Mouse (Mus musculus) regulatory T cell (primary cell): ENCODE results near the gene Lce1f.
"Not testable (repeated sequence)": the region's sequence is repeated elsewhere in the genome, so short reads cannot be mapped to it uniquely, and the experiment has no call there.

ENCODE experiments used
- in situ Hi-C: fragments of 300-600 bp; cut with MboI, MseI; formaldehyde crosslinking; loops from one replicate; pipeline ENCODE4 v1.15.1; 2025; ENCODE audit warnings: high pct_unique_total_duplicates

The Lce1f gene

DNA sequence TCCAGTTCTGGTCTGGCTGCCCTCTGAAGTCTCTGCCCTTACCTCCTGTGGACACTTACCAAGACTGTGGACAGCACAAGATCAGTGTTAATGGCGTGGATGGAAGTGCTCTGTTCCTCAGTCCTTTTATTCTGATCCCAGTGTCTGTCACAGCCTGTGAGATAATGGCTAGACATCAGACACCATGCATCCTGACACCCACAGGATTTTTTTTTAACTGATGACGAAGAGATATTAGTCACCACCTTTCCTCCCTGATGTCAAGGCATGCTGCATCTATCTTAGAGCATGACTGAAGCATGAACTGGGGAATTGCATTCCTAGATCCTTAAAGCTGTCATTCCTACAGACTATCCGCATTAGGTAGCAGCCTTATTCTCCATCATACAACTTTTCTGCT, at the start of gene Lce1f:
Lce1f (minus strand) TSS at position 101 of the 400 bp plus-strand sequence.
- in situ Hi-C loops = no loop called here

DNA sequence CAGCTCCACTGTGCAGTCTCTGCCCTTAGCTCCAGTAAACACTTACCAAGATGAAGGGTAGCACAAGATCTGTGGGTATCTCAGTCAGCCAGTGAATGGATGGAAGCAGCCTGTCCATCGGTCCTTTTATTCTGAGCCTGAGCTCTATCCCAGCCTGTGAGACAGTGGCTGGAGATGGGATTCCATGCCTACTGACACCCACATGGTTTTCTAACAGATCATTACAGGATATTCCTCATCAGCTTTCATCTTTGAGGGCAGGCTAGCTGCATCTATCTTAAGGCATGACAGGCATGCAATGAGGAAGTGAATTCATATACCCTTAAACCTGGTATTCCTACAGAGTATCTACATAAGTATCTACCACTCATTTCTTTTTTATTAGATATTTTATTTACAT, 44.8 kb upstream of the Lce1f start, which contains the start of gene Lce1h:
Lce1h (minus strand) TSS at position 101 of the 400 bp plus-strand sequence.
- in situ Hi-C loops = no loop called here

DNA sequence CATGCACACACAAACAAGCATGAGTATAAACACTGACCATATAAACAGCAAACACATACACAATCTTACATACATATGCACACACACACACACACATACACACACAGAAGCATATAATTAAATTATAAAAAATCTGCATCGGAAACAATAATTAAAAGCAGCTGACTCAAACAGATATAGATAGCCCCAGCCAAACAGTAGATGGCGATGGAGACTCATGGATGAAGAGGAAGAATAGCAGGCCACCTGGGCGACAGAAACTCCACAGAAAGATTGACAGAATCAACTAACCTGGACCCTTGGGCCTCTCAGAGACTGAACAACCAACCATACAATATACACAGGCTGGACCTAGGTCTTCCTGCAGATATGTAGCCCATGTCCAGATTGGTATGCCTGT, 33.0 kb upstream of the Lce1f start:
- in situ Hi-C loops = no loop called here

DNA sequence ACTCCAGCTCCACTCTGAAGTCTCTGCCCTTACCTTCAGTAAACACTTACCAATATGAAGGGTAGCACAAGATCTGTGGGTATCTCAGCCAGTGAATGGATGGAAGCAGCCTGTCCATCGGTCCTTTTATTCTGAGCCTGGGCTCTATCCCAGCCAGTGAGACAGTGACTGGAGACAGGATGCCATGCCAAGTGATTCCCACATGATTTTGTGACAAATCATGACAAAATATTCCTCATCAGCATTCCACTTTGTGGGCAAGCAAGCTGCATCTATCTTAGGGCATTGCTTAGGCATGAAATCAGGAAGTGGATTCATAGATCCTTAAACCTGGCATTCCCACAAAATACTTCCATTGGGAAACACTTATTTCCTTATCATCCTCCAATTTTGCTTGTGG, 32.1 kb upstream of the Lce1f start, which contains the start of gene Lce1g:
Lce1g (minus strand) TSS at position 101 of the 400 bp plus-strand sequence.
- in situ Hi-C loops = no loop called here

DNA sequence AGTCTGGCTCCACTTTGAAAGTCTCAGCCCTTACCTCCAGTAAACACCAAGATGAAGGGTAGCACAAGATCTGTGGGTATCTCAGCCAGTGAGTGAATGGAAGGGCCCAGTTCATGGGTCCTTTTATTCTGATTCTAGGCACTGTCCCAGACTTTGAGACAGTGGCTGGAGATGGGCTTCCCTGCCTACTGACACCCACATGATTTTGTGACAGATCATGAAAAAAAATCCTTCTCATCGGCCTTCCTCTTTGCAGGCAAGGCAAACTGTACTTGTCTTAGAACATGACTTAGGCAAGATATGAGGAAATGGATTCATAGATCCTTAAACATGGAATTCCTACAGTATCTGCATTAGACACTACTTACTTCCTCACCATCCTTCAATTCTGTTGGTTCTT, 18.8 kb upstream of the Lce1f start, which contains the start of gene Gm38119:
Gm38119 (minus strand) TSS at position 101 of the 400 bp plus-strand sequence.
- in situ Hi-C loops = no loop called here

DNA sequence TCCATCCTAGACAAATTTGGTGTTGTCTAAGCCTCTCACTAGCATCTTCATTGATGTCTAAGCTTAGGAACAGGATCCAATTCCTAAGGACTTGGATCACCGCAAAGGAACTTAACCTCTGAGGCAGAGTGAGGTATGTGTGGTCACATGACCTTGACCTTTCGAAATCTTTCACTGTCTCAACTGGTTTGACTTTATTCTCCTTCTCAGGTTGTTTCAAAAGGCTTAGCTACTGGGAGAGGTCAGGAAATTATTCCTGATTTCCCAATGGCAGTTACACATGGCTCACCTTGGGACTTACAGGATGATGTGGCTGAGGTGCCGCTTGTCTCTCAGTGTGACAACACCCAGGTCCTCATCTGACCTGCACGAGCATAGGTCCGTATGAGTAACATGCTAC, 2.5 kb upstream of the Lce1f start:
- in situ Hi-C loops = no loop called here

DNA sequence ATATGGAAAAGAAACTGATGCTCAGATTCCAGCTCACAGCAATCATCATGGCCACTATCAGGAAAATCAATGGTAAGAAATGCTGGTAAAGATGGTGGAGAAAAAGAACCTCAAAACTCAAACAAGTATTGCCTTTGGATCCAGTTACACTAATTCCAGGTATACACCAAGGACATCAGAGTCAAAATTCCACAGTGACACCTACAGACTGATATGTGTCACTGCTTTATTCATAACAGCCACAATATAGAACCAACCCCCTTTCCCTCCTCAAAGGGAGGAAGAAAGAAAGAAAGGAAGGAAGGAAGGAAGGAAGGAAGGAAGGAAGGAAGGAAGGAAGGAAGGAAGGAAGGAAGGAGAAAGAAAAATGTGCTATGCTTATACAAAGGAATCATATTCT, 5.0 kb downstream of the Lce1f start:
- in situ Hi-C loops = no loop called here

DNA sequence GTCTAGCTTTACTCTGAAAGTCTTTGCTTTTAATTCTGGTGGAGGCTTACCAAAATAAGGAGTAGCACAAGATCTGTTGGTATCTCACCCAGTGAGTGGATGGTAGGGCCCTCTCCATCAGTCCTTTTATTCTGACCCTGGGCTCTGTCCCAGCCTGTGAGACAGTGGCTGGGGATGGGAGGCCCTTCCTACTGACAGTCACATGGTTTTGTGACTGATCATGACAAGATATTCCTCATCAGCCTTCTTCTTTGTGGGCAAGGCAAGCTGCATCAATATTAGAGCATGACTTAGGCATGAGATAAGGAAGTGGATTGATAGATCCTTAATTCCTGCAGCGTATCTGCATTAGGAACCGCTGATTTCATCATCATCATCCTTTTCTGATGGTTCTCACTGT, 11.2 kb downstream of the Lce1f start, which contains the start of gene Lce1e:
Lce1e (minus strand) TSS at position 101 of the 400 bp plus-strand sequence.
- in situ Hi-C loops = no loop called here

DNA sequence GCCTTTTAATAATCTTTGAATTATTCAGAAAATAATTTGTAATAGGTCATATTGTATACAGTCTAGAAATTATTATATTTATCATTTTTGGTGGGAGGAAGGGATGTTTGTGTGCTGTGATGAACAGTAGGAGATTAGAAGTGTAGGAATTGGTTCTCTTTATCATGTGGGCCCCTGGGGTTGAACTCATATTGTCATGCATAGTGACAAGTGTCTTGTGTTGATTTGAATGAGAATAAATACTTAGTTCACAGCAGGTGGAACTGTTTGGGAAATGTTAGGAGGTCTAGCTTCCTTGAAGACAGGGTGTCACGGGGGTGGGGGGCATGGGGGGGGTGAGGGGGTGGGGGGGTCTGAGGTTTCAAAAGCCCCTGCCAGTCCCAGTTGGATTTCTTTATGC, 25.5 kb downstream of the Lce1f start:
- in situ Hi-C loops = no loop called here

DNA sequence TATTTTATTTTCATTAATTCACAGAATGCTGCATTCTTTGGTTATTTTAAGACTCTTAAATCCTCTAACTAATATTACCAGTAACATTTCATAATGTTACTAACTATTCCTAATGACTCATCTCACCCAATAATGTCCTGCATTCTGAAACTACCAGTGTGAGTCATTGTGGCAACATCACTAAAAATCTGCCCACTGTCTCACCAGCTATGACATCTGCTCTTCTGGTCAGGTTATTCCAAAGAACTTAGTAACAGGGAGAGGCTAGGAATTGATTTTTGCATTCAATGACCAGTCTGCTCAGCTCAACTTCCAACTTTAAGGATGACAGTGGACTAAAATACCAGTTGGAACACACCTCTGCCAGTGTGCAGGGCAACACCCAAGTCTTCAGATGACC, 28.5 kb downstream of the Lce1f start:
- in situ Hi-C loops = no loop called here

DNA sequence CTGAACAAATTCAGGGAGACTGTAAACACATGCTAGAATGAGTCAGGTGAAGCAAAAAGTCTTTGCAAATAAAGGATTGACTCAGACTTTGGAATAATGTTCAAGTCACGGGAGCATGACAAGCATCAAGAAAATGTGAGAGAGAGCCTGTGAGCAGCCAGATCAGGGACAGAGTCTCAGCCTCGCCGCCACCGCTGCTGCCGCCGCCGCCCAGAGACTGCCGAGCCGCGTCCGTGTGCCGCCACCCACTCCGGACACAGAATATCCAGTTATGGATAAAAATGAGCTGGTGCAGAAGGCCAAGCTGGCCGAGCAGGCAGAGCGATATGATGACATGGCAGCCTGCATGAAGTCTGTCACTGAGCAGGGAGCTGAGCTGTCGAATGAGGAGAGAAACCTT, 31.0 kb downstream of the Lce1f start:
- in situ Hi-C loops = not testable (repeated sequence)

DNA sequence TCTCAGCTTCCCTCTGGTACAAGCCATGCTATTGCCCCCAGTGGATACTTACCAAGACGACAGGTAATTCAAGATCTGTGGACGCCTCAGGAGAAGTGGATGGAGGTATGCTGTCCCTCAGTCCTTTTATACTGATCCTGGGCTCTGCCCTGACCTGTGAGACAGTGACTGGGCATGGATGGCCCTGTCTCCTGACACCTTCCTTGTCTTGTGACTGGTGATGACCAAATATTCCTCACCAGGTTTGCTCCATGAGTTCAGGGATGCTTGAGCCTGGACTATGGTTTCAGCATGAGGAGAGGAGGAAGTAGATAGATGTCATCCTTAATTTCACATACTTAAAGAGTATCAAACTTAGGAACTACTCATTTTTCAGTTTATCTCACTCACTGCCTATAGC, 33.0 kb downstream of the Lce1f start, which contains the start of gene Lce1d:
Lce1d (minus strand) TSS at position 101 of the 400 bp plus-strand sequence.
- in situ Hi-C loops = no loop called here

DNA sequence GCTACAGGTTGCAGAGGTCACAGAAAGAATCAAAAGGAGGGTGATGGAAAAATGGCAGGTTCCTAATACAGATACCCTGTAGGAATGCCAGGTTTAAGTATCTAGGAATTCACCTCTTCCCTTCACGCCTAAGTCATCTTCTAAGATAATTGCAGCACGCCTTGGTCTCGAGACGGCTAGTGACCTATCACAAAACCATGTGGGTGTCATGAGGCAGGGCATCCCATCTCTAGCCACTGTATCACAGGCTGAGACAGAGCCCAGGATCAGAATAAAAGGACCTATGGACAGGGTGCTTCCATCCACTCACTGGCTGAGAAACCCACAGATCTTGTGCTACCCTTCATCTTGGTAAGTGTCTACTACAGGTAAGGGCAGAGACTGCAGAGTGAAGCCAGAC, 41.2 kb downstream of the Lce1f start, which contains the start of gene Lce1c:
Lce1c (plus strand) TSS at position 301 of the 400 bp plus-strand sequence.
- in situ Hi-C loops = no loop called here

DNA sequence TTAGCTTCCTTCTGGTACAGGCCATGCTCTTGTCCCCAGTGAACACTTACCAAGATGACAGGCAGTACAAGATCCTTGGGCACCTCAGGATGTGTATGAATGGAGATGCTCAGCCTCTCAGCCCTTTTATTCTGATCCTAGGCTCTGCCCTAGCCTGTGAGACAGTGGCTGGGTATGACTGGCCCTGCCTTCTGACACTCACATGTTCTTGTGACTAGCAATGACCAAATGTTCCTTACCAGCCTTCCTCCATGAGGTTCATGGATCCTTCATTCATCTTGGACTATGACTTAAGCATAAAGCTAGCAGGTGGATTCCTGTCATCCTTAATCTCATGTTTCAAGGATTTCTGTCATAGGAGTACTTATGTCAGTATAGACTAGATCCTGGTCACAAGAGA, 49.9 kb downstream of the Lce1f start, which contains the start of gene Lce1a2:
Lce1a2 (minus strand) TSS at position 101 of the 400 bp plus-strand sequence.
- in situ Hi-C loops = no loop called here
